ENCODE assay signal across 18 mouse cellular contexts in genomic region chr17:59156345-59156744, GRCm38 (mm10).
DNase-seq lines count a peak whose midpoint lies in the region; ATAC-seq and TF ChIP-seq lines count a peak whose summit lies in the region.
"Had no signal": no experiment of that assay in that cellular context is flagged by ENCODE, and none has a peak within 500 bp of the region (broad histone marks: within the 10 kb centered on the region; RNA-seq: fewer than 3 reads in every experiment).

No protein-coding gene starts in this region.

- H3K9me3 ChIP-seq in midbrain, postnatal 0 days (ENCODE audit: low read length) = no peaks in the 10 kb centered on the region
- no peaks in the 10 kb centered on the region for H3K9me3 ChIP-seq in midbrain, embryonic 11.5 days (ENCODE audit: control insufficient read depth, low read length)
- H3K9me3 ChIP-seq: heart, embryonic 13.5 days; hindbrain, embryonic 13.5 days; intestine, embryonic 15.5 days; limb, embryonic 15.5 days had no signal

- H3K27ac ChIP-seq in midbrain, postnatal 0 days (ENCODE audit: low read depth, low read length) = no peak overlapping the region
- H3K27ac ChIP-seq in midbrain, embryonic 11.5 days (ENCODE audit: low read depth, low read length) = no peak overlapping the region
- H3K27ac ChIP-seq: heart, embryonic 13.5 days; hindbrain, embryonic 13.5 days; intestine, embryonic 15.5 days; limb, embryonic 15.5 days had no signal

- no peak for DNase-seq in midbrain, postnatal 0 days (ENCODE audit: low spot score)
- no peak for DNase-seq in midbrain, embryonic 11.5 days (ENCODE audit: low spot score, missing footprints)
- DNase-seq in ES-CJ7 (ENCODE audit: low read depth, low spot score) (peak; percentile 15), ZHBTc4 (ENCODE audit: low read depth, low spot score) (peak; percentile 10)
- no peak for DNase-seq in ovary, postnatal 14 days (ENCODE audit: low spot score)
- DNase-seq in embryo, embryonic 9.5 days (ENCODE audit: extremely low spot score) = no peak
- DNase-seq in gastrocnemius, postnatal 36 days = no peak
- DNase-seq: adrenal gland, postnatal 10 days; cerebellum, postnatal 10 days; kidney, postnatal 10 days; lung, adult 2 months; right cerebral cortex, adult 18-20 months; thymus, postnatal 25 days had no signal

- no peaks in the 10 kb centered on the region for H3K36me3 ChIP-seq in midbrain, postnatal 0 days (ENCODE audit: insufficient read depth, low read length)
- H3K36me3 ChIP-seq in midbrain, embryonic 11.5 days (ENCODE audit: control insufficient read depth, insufficient read depth, low read length) = no peaks in the 10 kb centered on the region
- H3K36me3 ChIP-seq: heart, embryonic 13.5 days; hindbrain, embryonic 13.5 days; intestine, embryonic 15.5 days; limb, embryonic 15.5 days had no signal

- TF ChIP-seq CTCF in midbrain, postnatal 0 days (IDR thresholded peaks at IDR 0.05) = 0 out of 2 replicates have a peak, but pooled peaks have one; percentile 2

- H3K4me1 ChIP-seq in midbrain, postnatal 0 days (ENCODE audit: insufficient read depth, low read length) = no peaks in the 10 kb centered on the region
- H3K4me1 ChIP-seq in midbrain, embryonic 11.5 days (ENCODE audit: control insufficient read depth, insufficient read depth, low read length) = no peaks in the 10 kb centered on the region
- H3K4me1 ChIP-seq: heart, embryonic 13.5 days; hindbrain, embryonic 13.5 days; intestine, embryonic 15.5 days; limb, embryonic 15.5 days had no signal

- intact Hi-C loops in gastrocnemius, postnatal 36 days (cut with DNase I) = no loop called here

- H3K27me3 ChIP-seq in midbrain, postnatal 0 days (ENCODE audit: insufficient read depth, low read length) = no peaks in the 10 kb centered on the region
- H3K27me3 ChIP-seq in midbrain, embryonic 11.5 days (ENCODE audit: control insufficient read depth, insufficient read depth, low read length) = no peaks in the 10 kb centered on the region
- H3K27me3 ChIP-seq: CH12.LX; heart, embryonic 13.5 days; hindbrain, embryonic 13.5 days; intestine, embryonic 15.5 days; limb, embryonic 15.5 days had no signal

- H3K9ac ChIP-seq in midbrain, postnatal 0 days (replicated peaks; ENCODE audit: low read length, poor library complexity, severe bottlenecking) = no peak overlapping the region
- no peak overlapping the region for H3K9ac ChIP-seq in midbrain, embryonic 11.5 days (ENCODE audit: low read length)
- H3K9ac ChIP-seq: heart, embryonic 13.5 days; hindbrain, embryonic 13.5 days; intestine, embryonic 15.5 days; limb, embryonic 15.5 days had no signal

- WGBS in midbrain, postnatal 0 days = 83% methylated on average over 2 of the region's 2 CpGs
- WGBS in midbrain, embryonic 11.5 days = 81% methylated on average over 2 of the region's 2 CpGs

- H3K4me3 ChIP-seq in midbrain, postnatal 0 days (ENCODE audit: low read depth, low read length) = no peak overlapping the region
- no peak overlapping the region for H3K4me3 ChIP-seq in midbrain, embryonic 11.5 days (ENCODE audit: low read depth, low read length)
- H3K4me3 ChIP-seq: heart, embryonic 13.5 days; hindbrain, embryonic 13.5 days; intestine, embryonic 15.5 days; limb, embryonic 15.5 days had no signal

- ATAC-seq in midbrain, postnatal 0 days (ENCODE audit: low FRiP score) = no peak
- ATAC-seq in midbrain, embryonic 11.5 days (ENCODE audit: low FRiP score) = no peak
- ATAC-seq: intestine, embryonic 15.5 days had no signal

- no peak overlapping the region for H3K4me2 ChIP-seq in midbrain, postnatal 0 days (ENCODE audit: low read depth, low read length, poor library complexity, severe bottlenecking)
- no peak overlapping the region for H3K4me2 ChIP-seq in midbrain, embryonic 11.5 days
- H3K4me2 ChIP-seq: heart, embryonic 13.5 days; hindbrain, embryonic 13.5 days; intestine, embryonic 15.5 days; limb, embryonic 15.5 days had no signal

Comparison
In these comparisons a context has a peak if more than half of its experiments do, and no peak if none do; other contexts are left out.
1. DNase-seq: peak in ES-CJ7 (single experiment) and ZHBTc4 (single experiment); none in midbrain, postnatal 0 days (single experiment), midbrain, embryonic 11.5 days (single experiment), ovary, postnatal 14 days (single experiment), embryo, embryonic 9.5 days (single experiment) and gastrocnemius, postnatal 36 days (0 of 2).